Mouse (Mus musculus) embryonic facial prominence, embryonic 11.5 days (tissue): ENCODE measurements around the gene Igf1r. TPM values are rescaled to one million over a fixed set of nuclear protein-coding genes. Genes with fewer than 3 reads are reported as not detected.
A peak's percentile ranks its signal among the peaks of the same experiment; 100 is the strongest.
"Not testable (repeated sequence)": the region's sequence is repeated elsewhere in the genome, so short reads cannot be mapped to it uniquely, and the experiment has no call there.

ENCODE experiments used
- ATAC-seq: fragments of 200-750 bp; cut with Nextera tagmentation; replicated peaks from 2 replicates; pipeline ENCODE4 v1.8.0; 2017; ENCODE audit warnings: low read depth; ENCODE audit not compliant: insufficient number of reproducible peaks, low FRiP score, low TSS enrichment
- DNase-seq: peaks from one replicate; pipeline ENCODE4 v3.0.0-alpha.2; 2015; ENCODE audit warnings: low spot score
- H3K27ac ChIP-seq: fragments of 300-500 bp; sonication (generic); replicated peaks from 2 replicates; pipeline ENCODE4 v1.5.1; 2014; ENCODE audit warnings: mild to moderate bottlenecking, low read depth, low read length, control low read depth
- H3K27me3 ChIP-seq: fragments of 300-500 bp; sonication (generic); 2 replicates; pipeline ENCODE4 v1.6.1; 2014; ENCODE audit warnings: mild to moderate bottlenecking, low read length, moderate library complexity, mixed read lengths; ENCODE audit not compliant: control insufficient read depth, insufficient read depth
- H3K36me3 ChIP-seq: fragments of 300-500 bp; sonication (generic); replicated peaks from 2 replicates; pipeline ENCODE4 v1.6.1; 2014; ENCODE audit warnings: low read depth, mild to moderate bottlenecking, low read length, moderate library complexity, mixed read lengths; ENCODE audit not compliant: control insufficient read depth, insufficient read depth
- H3K4me1 ChIP-seq: fragments of 300-500 bp; sonication (generic); 2 replicates; pipeline ENCODE4 v1.6.1; 2014; ENCODE audit warnings: low read length, mixed read lengths; ENCODE audit not compliant: control insufficient read depth, insufficient read depth
- H3K4me2 ChIP-seq: fragments of 300-500 bp; sonication (generic); 2 replicates; pipeline ENCODE4 v1.6.1; 2014; ENCODE audit warnings: low read depth, mild to moderate bottlenecking, control low read depth, low read length, moderate library complexity
- H3K4me3 ChIP-seq: fragments of 300-500 bp; sonication (generic); 2 replicates; pipeline ENCODE4 v1.5.1; 2014; ENCODE audit warnings: low read depth, low read length, control low read depth
- H3K9ac ChIP-seq: fragments of 300-500 bp; sonication (generic); replicated peaks from 2 replicates; pipeline ENCODE4 v1.6.1; 2014; ENCODE audit warnings: mild to moderate bottlenecking, control low read depth, low read length
- H3K9me3 ChIP-seq: fragments of 300-500 bp; sonication (generic); replicated peaks from 2 replicates; pipeline ENCODE4 v1.6.1; 2016; ENCODE audit warnings: mild to moderate bottlenecking, low read length, inconsistent platforms, mixed read lengths; ENCODE audit not compliant: control insufficient read depth
- WGBS: fragments of 180-500 bp; shearing (Covaris S2); extraction: QIAGEN DNeasy Blood & Tissue Kit; methylation state at CpG from one replicate; pipeline ENCODE4 v1.1.7; 2014; 5-methylcytosine and 5-hydroxymethylcytosine counted together
- polyA plus RNA-seq: library from polyadenylated mRNA; unstranded; fragments of >200 nt; fragmentation: Nextera tagmentation; extraction: Ambion mirVana; gene quantifications from 2 replicates; pipeline ENCODE4 v1.2.1, GENCODE M21; 2014

The Igf1r gene
- polyA plus RNA-seq, 1 experiment from 2014 or later, result 19.4 TPM

DNA sequence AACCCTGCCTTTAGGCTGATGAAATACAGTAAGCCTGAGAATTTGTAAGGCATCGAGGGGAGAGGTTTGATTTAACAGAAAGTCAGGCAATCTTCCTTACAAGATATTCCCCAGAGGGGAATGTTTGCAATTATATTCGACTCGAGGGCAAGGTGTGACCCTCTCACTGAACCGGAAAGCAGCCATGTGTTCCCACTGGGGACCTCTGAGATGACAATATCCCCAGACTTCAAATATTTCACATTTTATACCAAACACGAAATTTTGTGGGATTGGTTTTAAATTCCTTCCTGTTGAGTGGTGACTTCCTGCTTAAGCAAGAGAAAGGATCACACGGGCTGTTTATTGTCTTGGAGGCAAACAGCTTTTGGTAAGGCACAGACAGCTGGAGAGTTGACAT lies 314.1 kb downstream of the Igf1r start:
- Histone ChIP-seq H3K27me3 (no peaks in the 10 kb centered on the region), H3K9ac (no peak overlapping the region), H3K4me3 (no peak overlapping the region), H3K4me1 (0 out of 2 replicates have a peak, but pooled peaks cover 2% of the 10 kb centered on the region), H3K9me3 (no peaks in the 10 kb centered on the region), H3K4me2 (no peak overlapping the region), H3K27ac (no peak overlapping the region), H3K36me3 (no peaks in the 10 kb centered on the region)
- ATAC-seq (no peak), DNase-seq (peak; percentile 67)
- 11% methylated on average over 6 of the region's 6 CpGs for WGBS

DNA sequence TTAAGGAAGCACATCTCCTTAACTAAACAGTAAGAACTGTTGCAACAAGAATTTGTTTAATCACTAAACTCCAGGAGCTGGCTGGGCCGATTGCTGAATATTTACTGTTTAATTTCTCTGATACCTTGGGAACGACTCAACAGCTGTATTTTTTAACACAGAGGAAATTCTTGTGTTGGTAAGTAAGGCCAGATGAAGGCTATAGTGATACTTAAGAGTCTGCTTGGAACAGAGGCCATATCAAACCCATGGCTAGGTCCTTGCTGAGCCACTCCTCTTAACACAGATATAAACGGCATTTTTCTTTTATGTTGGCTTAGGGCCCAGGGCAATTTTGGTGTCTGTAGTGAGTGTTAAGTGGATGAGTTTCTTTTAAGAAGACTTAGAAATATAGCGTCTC lies 317.9 kb downstream of the Igf1r start:
- no peaks in the 10 kb centered on the region for H3K36me3 ChIP-seq
- no peaks in the 10 kb centered on the region for H3K27me3 ChIP-seq
- H3K4me3 ChIP-seq, result no peak overlapping the region
- H3K4me2 ChIP-seq, result no peak overlapping the region
- H3K9ac ChIP-seq, result no peak overlapping the region
- DNase-seq (no peak), ATAC-seq (no peak)
- H3K4me1 ChIP-seq, result no peaks in the 10 kb centered on the region
- 60% methylated on average over 4 of the region's 4 CpGs for WGBS
- H3K27ac ChIP-seq, result no peak overlapping the region
- no peaks in the 10 kb centered on the region for H3K9me3 ChIP-seq

DNA sequence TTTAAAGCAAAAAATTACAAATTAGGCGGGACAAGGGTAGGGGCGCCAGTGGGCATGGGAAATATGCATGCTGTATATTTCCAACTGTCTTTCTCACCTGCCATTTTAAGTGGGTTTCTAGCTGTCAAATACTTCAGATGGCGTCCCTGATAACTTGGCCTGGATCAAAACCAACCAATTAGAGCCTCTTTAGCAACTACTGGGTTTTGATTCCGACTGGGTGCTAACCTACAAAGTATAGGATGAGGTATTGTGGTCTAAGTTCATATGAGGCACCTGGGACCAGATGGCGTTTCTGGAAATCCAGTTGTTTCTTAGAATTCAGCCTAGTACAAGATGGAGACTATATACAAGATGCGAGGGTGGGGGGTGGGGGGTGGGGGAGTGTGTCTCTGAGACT lies 319.2 kb downstream of the Igf1r start:
- no peaks in the 10 kb centered on the region for H3K27me3 ChIP-seq
- H3K4me1 ChIP-seq, result 0 out of 2 replicates have a peak, but pooled peaks cover 5% of the 10 kb centered on the region
- no peaks in the 10 kb centered on the region for H3K36me3 ChIP-seq
- H3K4me3 ChIP-seq, result no peak overlapping the region
- no peak for DNase-seq
- 90% methylated on average over 6 of the region's 6 CpGs for WGBS
- H3K9me3 ChIP-seq, result no peaks in the 10 kb centered on the region
- H3K27ac ChIP-seq, result no peak overlapping the region
- no peak for ATAC-seq
- H3K4me2 ChIP-seq, result no peak overlapping the region
- no peak overlapping the region for H3K9ac ChIP-seq

DNA sequence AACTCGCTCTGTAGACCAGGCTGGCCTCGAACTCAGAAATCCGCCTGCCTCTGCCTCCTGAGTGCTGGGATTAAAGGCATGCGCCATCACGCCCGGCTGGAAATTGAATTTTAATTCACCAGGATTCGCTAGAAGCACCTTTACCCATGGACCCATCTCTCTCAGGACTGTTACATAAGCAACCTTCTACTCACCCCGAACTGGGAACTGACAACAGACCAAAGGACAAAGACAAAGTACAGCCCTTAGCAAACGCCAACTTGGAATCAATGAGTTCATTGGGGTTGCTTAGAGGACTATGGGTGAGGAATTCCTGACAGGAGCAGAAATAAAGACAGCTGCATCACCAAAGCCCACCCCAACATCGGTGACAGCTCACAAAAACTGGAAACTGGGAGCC lies 320.0 kb downstream of the Igf1r start:
- WGBS, result 91% methylated on average over 10 of the region's 10 CpGs
- no peaks in the 10 kb centered on the region for H3K27me3 ChIP-seq
- ATAC-seq, result no peak

DNA sequence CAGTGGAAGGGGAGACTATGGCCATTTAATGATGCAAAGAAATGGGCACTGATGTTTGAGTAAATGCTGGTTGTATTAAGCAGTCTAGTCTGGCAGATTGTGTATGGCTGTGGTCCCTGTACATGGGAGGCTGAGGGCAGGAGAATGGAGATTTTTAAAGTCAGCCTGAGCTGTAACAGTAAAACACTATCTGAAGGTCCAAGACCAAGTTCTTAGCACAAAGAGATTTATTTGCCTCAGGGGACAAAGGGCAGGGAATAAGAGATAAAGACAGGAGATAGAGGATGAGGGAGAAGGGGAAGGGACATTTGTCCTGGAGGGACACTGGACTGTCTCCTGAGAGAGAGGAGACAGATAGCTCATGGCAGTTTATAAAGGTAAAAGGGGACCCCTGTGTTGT lies 320.9 kb downstream of the Igf1r start, which contains the start of gene Fam169b:
TSS of gene Fam169b (plus strand) at position 325 of the 400 bp plus-strand sequence.
- no peaks in the 10 kb centered on the region for H3K36me3 ChIP-seq
- H3K27ac ChIP-seq, result no peak within 1 kb of the TSS
- no peak within 1 kb of the TSS for H3K9ac ChIP-seq
- ATAC-seq (no peak), DNase-seq (no peak)
- H3K9me3 ChIP-seq, result no peaks in the 10 kb centered on the region
- H3K4me1 ChIP-seq, result 0 out of 2 replicates have a peak, but pooled peaks cover 5% of the 10 kb centered on the region
- no peak within 1 kb of the TSS for H3K4me3 ChIP-seq
- no peak within 1 kb of the TSS for H3K4me2 ChIP-seq
- no peaks in the 10 kb centered on the region for H3K27me3 ChIP-seq

More for the DNA sequence above, 320.0 kb downstream of the Igf1r start:
- no peak for DNase-seq
- no peaks in the 10 kb centered on the region for H3K36me3 ChIP-seq
- no peak overlapping the region for H3K4me2 ChIP-seq
- H3K27ac ChIP-seq, result no peak overlapping the region
- no peaks in the 10 kb centered on the region for H3K9me3 ChIP-seq
- H3K4me1 ChIP-seq, result 0 out of 2 replicates have a peak, but pooled peaks cover 5% of the 10 kb centered on the region
- H3K4me3 ChIP-seq, result no peak overlapping the region
- no peak overlapping the region for H3K9ac ChIP-seq

DNA sequence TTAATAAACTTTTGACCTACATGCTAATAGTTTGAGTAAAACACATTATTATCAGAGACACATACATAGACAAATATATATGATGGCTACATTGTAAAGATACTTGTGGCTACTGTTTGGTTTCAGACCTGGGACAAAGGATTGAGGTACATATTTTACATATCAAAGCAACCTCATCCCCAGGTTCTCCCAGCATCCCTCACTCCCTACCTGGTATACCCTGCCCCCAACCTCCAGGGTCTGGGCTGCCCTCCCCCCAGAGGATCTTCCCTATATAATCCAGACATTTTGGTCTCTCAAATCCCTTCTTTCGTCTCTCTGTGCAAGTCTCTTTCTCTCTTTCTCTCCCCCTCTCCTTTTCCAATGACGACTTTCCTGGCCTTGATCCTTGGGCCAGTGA lies 321.6 kb downstream of the Igf1r start:
- Histone ChIP-seq H3K4me3 (no peak overlapping the region), H3K9me3 (no peaks in the 10 kb centered on the region), H3K4me2 (no peak overlapping the region), H3K4me1 (0 out of 2 replicates have a peak, but pooled peaks cover 5% of the 10 kb centered on the region), H3K27me3 (no peaks in the 10 kb centered on the region), H3K9ac (no peak overlapping the region), H3K36me3 (no peaks in the 10 kb centered on the region), H3K27ac (no peak overlapping the region)
- ATAC-seq, result no peak
- no peak for DNase-seq
- WGBS, result 38% methylated on average over 2 of the region's 2 CpGs

DNA sequence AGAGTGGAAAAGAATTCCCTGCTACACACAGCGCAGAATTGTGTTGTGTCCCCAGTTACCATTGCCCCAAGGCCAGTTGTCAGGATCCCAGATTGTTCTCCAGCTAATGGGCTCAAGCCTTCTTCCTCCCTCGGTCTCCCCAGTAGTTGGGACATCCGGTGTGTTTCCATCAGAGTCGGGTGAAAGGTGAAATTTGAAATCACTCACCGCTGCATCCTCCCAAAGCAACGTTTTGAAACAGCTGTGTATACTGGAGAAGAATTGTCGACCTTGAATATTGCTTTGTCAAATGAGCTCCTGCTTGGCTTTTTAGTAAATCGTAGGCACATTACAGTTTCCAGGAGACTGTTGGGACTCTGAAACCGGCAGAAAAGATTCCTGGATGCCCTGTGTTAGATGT lies 322.3 kb downstream of the Igf1r start:
- H3K27me3 ChIP-seq, result no peaks in the 10 kb centered on the region
- DNase-seq, result no peak
- no peak for ATAC-seq

DNA sequence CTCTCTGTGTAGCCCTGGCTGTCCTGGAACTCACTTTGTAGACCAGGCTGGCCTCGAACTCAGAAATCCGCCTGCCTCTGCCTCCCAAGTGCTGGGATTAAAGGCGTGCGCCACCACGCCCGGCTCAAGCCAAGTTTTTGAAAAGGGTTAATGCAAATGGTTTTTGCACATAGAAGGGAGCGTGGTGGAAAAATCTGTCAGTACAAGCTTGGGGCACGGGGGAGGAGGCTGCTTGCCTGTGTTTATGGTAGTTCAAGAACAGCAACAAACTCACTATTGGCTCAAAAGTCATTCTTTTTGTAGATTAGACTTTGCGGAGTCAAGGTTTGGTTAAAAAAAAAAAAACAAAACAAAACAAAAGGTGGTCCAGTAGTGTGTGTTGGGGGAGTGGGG lies 322.8 kb downstream of the Igf1r start:
- H3K4me2 ChIP-seq, result peak overlapping the region; percentile 58
- not testable (repeated sequence) for H3K36me3 ChIP-seq, DNase-seq, H3K4me1 ChIP-seq, H3K27ac ChIP-seq, H3K27me3 ChIP-seq, H3K9ac ChIP-seq, ATAC-seq, H3K9me3 ChIP-seq
- 51% methylated on average over 9 of the region's 9 CpGs for WGBS
- peak overlapping the region; percentile 24; the same call in 1 of the 2 replicates for H3K4me3 ChIP-seq

More for the DNA sequence above, 322.3 kb downstream of the Igf1r start:
- no peak overlapping the region for H3K27ac ChIP-seq
- 47% methylated on average over 9 of the region's 9 CpGs for WGBS
- H3K9me3 ChIP-seq, result no peaks in the 10 kb centered on the region
- no peak overlapping the region for H3K4me3 ChIP-seq
- no peak overlapping the region for H3K4me2 ChIP-seq
- no peaks in the 10 kb centered on the region for H3K36me3 ChIP-seq
- 0 out of 2 replicates have a peak, but pooled peaks cover 5% of the 10 kb centered on the region for H3K4me1 ChIP-seq
- H3K9ac ChIP-seq, result no peak overlapping the region
